8 mouse cellular contexts compared by ENCODE assay signal in genomic region chr11:53085367-53085766, GRCm38 (mm10).
DNase-seq lines count a peak whose midpoint lies in the region; ATAC-seq and TF ChIP-seq lines count a peak whose summit lies in the region.

No protein-coding gene starts in this region.

- H3K4me1 ChIP-seq in midbrain, postnatal 0 days (ENCODE audit: insufficient read depth, low read length), result no peaks in the 10 kb centered on the region
- H3K4me1 ChIP-seq in midbrain, embryonic 14.5 days (ENCODE audit: control insufficient read depth, insufficient read depth, low read length), result no peaks in the 10 kb centered on the region
- H3K4me1 ChIP-seq in forebrain, embryonic 14.5 days (ENCODE audit: control insufficient read depth, insufficient read depth, low read length), result no peaks in the 10 kb centered on the region

- H3K9ac ChIP-seq in midbrain, postnatal 0 days (replicated peaks; ENCODE audit: low read length, poor library complexity, severe bottlenecking), result no peak overlapping the region
- H3K9ac ChIP-seq in midbrain, embryonic 14.5 days (replicated peaks; ENCODE audit: low read length), result no peak overlapping the region
- H3K9ac ChIP-seq in forebrain, embryonic 14.5 days (ENCODE audit: low read length), result no peak overlapping the region

- TF ChIP-seq CTCF in midbrain, postnatal 0 days (IDR thresholded peaks at IDR 0.05), result peak; percentile 31

- DNase-seq in embryo, embryonic 11 days, result peak; percentile 21
- DNase-seq in embryo, embryonic 9.5 days (ENCODE audit: extremely low spot score), result no peak
- DNase-seq in midbrain, postnatal 0 days (ENCODE audit: low spot score), result no peak
- no peak for DNase-seq in midbrain, embryonic 14.5 days
- peak; percentile 35 to 36 for DNase-seq in thymus, adult 18-20 months
- DNase-seq in cerebellum, adult 9-10 months, result no peak
- no peak for DNase-seq in forebrain, embryonic 14.5 days (ENCODE audit: low spot score)

- no peaks in the 10 kb centered on the region for H3K9me3 ChIP-seq in midbrain, postnatal 0 days (ENCODE audit: low read length)
- no peaks in the 10 kb centered on the region for H3K9me3 ChIP-seq in midbrain, embryonic 14.5 days (ENCODE audit: control insufficient read depth, low read length)
- no peaks in the 10 kb centered on the region for H3K9me3 ChIP-seq in forebrain, embryonic 14.5 days (replicated peaks; ENCODE audit: control insufficient read depth, low read length)

- H3K27ac ChIP-seq in midbrain, postnatal 0 days (ENCODE audit: low read depth, low read length), result no peak overlapping the region
- no peak overlapping the region for H3K27ac ChIP-seq in midbrain, embryonic 14.5 days (replicated peaks; ENCODE audit: low read depth, low read length)
- H3K27ac ChIP-seq in forebrain, embryonic 14.5 days (ENCODE audit: low read depth, low read length), result no peak overlapping the region

- no peaks in the 10 kb centered on the region for H3K36me3 ChIP-seq in midbrain, postnatal 0 days (ENCODE audit: insufficient read depth, low read length)
- H3K36me3 ChIP-seq in midbrain, embryonic 14.5 days (ENCODE audit: control insufficient read depth, insufficient read depth, low read length), result no peaks in the 10 kb centered on the region
- H3K36me3 ChIP-seq in forebrain, embryonic 14.5 days (ENCODE audit: control insufficient read depth, insufficient read depth, low read length), result no peaks in the 10 kb centered on the region

- ATAC-seq in midbrain, postnatal 0 days (ENCODE audit: low FRiP score), result no peak
- ATAC-seq in midbrain, embryonic 14.5 days (ENCODE audit: low FRiP score, low TSS enrichment), result no peak
- ATAC-seq in granulocyte monocyte progenitor cell, adult 5-6 weeks (replicated peaks; ENCODE audit: poor library complexity, severe bottlenecking), result peak; percentile 81
- ATAC-seq in forebrain, embryonic 14.5 days, result no peak

- no peak overlapping the region for H3K4me3 ChIP-seq in midbrain, postnatal 0 days (ENCODE audit: low read depth, low read length)
- H3K4me3 ChIP-seq in midbrain, embryonic 14.5 days (replicated peaks; ENCODE audit: low read depth, low read length), result no peak overlapping the region
- H3K4me3 ChIP-seq in forebrain, embryonic 14.5 days (ENCODE audit: low read depth, low read length), result no peak overlapping the region

- WGBS in midbrain, postnatal 0 days, result 72% methylated on average over 6 of the region's 6 CpGs
- 78% methylated on average over 6 of the region's 6 CpGs for WGBS in midbrain, embryonic 14.5 days
- 71% methylated on average over 6 of the region's 6 CpGs for WGBS in forebrain, embryonic 14.5 days

- H3K4me2 ChIP-seq in midbrain, postnatal 0 days (ENCODE audit: low read depth, low read length, poor library complexity, severe bottlenecking), result no peak overlapping the region
- no peak overlapping the region for H3K4me2 ChIP-seq in midbrain, embryonic 14.5 days (ENCODE audit: low read length)
- no peak overlapping the region for H3K4me2 ChIP-seq in forebrain, embryonic 14.5 days (ENCODE audit: low read length)

- H3K27me3 ChIP-seq in midbrain, postnatal 0 days (ENCODE audit: insufficient read depth, low read length), result no peaks in the 10 kb centered on the region
- H3K27me3 ChIP-seq in midbrain, embryonic 14.5 days (ENCODE audit: control insufficient read depth, insufficient read depth, low read length), result no peaks in the 10 kb centered on the region
- no peaks in the 10 kb centered on the region for H3K27me3 ChIP-seq in forebrain, embryonic 14.5 days (replicated peaks; ENCODE audit: control insufficient read depth, insufficient read depth, low read length)

Comparison
In these comparisons a context has a peak if more than half of its experiments do, and no peak if none do; other contexts are left out.
1. DNase-seq: peak in embryo, embryonic 11 days (single experiment) and thymus, adult 18-20 months (2 of 2); none in embryo, embryonic 9.5 days (single experiment), midbrain, postnatal 0 days (single experiment), midbrain, embryonic 14.5 days (single experiment), cerebellum, adult 9-10 months (single experiment) and forebrain, embryonic 14.5 days (single experiment).